Comparison of ENCODE assay signal across 13 mouse cellular contexts in the genomic region with DNA sequence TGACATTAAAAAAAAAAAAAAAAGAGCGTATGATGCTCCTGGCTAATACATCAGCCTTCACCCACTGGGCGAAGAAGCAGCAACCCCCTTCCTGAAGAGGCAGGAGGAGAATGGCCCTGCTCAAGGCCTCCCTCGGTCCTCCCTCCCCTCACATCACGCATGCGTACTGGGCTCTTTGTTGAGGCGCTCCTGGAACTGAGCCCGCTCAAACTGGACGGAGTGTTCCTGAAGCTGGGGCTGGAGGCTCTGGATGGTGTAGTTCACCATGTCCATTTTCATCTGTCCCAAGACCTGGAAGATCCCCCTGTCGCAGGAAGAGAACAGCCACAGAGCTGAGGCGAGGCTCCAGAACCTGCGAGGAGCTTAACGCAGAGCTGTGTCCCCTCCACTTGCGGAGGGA. TPM values are rescaled to one million over a fixed set of nuclear protein-coding genes. Genes with fewer than 3 reads are reported as not detected.
A peak's percentile ranks its signal among the peaks of the same experiment; 100 is the strongest.
DNase-seq lines count a peak whose midpoint lies in the region; ATAC-seq and TF ChIP-seq lines count a peak whose summit lies in the region.
"Had no signal": no experiment of that assay in that cellular context is flagged by ENCODE, and none has a peak within 500 bp of the region (broad histone marks: within the 10 kb centered on the region; RNA-seq: fewer than 3 reads in every experiment).

No protein-coding gene starts in this region.

- no peak for TF ChIP-seq EP300 in lung, postnatal 0 days (IDR thresholded peaks at IDR 0.05)

- no peak for TF ChIP-seq CTCF in lung, postnatal 0 days (IDR thresholded peaks at IDR 0.05)

- no peak overlapping the region for H3K4me3 ChIP-seq in forebrain, embryonic 14.5 days (ENCODE audit: low read depth, low read length)
- H3K4me3 ChIP-seq in forebrain, embryonic 12.5 days (replicated peaks): no peak overlapping the region
- H3K4me3 ChIP-seq in lung, postnatal 0 days (ENCODE audit: low read depth, low read length): no peak overlapping the region
- H3K4me3 ChIP-seq: heart, embryonic 15.5 days; hindbrain, embryonic 15.5 days; limb, embryonic 12.5 days had no signal

- no peak overlapping the region for H3K9ac ChIP-seq in forebrain, embryonic 14.5 days (ENCODE audit: low read length)
- H3K9ac ChIP-seq in forebrain, embryonic 12.5 days: no peak overlapping the region
- no peak overlapping the region for H3K9ac ChIP-seq in lung, postnatal 0 days (replicated peaks; ENCODE audit: low read depth)
- H3K9ac ChIP-seq: heart, embryonic 15.5 days; hindbrain, embryonic 15.5 days; limb, embryonic 12.5 days had no signal

- no peak overlapping the region for H3K27ac ChIP-seq in forebrain, embryonic 14.5 days (ENCODE audit: low read depth, low read length)
- H3K27ac ChIP-seq in forebrain, embryonic 12.5 days: no peak overlapping the region
- no peak overlapping the region for H3K27ac ChIP-seq in lung, postnatal 0 days (ENCODE audit: low read length)
- H3K27ac ChIP-seq: heart, embryonic 15.5 days; hindbrain, embryonic 15.5 days; limb, embryonic 12.5 days had no signal

- H3K4me1 ChIP-seq in forebrain, embryonic 14.5 days (ENCODE audit: control insufficient read depth, insufficient read depth, low read length): no peaks in the 10 kb centered on the region
- H3K4me1 ChIP-seq in forebrain, embryonic 12.5 days: no peaks in the 10 kb centered on the region
- no peaks in the 10 kb centered on the region for H3K4me1 ChIP-seq in lung, postnatal 0 days (ENCODE audit: insufficient read depth, low read depth, low read length)
- H3K4me1 ChIP-seq: hindbrain, embryonic 15.5 days had no signal

- DNase-seq in forebrain, embryonic 14.5 days (ENCODE audit: low spot score): peak; percentile 53
- peak; percentile 35 for DNase-seq in lung, postnatal 0 days (ENCODE audit: low spot score)
- DNase-seq in lung, postnatal 25 days (ENCODE audit: low spot score): no peak
- DNase-seq in adrenal gland, adult (ENCODE audit: inconsistent age in 2 of 2, low spot score in 1 of 2): peak; percentile 94 to 95
- peak; percentile 56 to 60 for DNase-seq in lung, postnatal 4 days
- DNase-seq in urinary bladder, adult 18-20 months (ENCODE audit: low spot score in 2 of 2): no peak
- DNase-seq: kidney, adult 9 months; layer of hippocampus, adult 9-11 months had no signal

- H3K36me3 ChIP-seq in forebrain, embryonic 14.5 days (ENCODE audit: control insufficient read depth, insufficient read depth, low read length): no peaks in the 10 kb centered on the region
- no peaks in the 10 kb centered on the region for H3K36me3 ChIP-seq in forebrain, embryonic 12.5 days (replicated peaks)
- H3K36me3 ChIP-seq in lung, postnatal 0 days (ENCODE audit: insufficient read depth, low read length): no peaks in the 10 kb centered on the region
- H3K36me3 ChIP-seq: heart, embryonic 15.5 days; hindbrain, embryonic 15.5 days; limb, embryonic 12.5 days had no signal

- ATAC-seq in forebrain, embryonic 14.5 days: no peak
- no peak for ATAC-seq in forebrain, embryonic 12.5 days (ENCODE audit: low FRiP score)
- ATAC-seq in lung, postnatal 0 days: peak; percentile 43; the same call in 1 of the 2 replicates
- no peak for ATAC-seq in frontal cortex, adult (ENCODE audit: low TSS enrichment)

- WGBS in forebrain, embryonic 14.5 days: 78% methylated on average over 13 of the region's 13 CpGs
- 81% methylated on average over 13 of the region's 13 CpGs for WGBS in forebrain, embryonic 12.5 days
- 74% methylated on average over 13 of the region's 13 CpGs for WGBS in lung, postnatal 0 days

- no peaks in the 10 kb centered on the region for H3K9me3 ChIP-seq in forebrain, embryonic 14.5 days (replicated peaks; ENCODE audit: control insufficient read depth, low read length)
- no peaks in the 10 kb centered on the region for H3K9me3 ChIP-seq in forebrain, embryonic 12.5 days
- no peaks in the 10 kb centered on the region for H3K9me3 ChIP-seq in lung, postnatal 0 days (ENCODE audit: low read length)
- H3K9me3 ChIP-seq: heart, embryonic 15.5 days; hindbrain, embryonic 15.5 days had no signal

- H3K27me3 ChIP-seq in forebrain, embryonic 14.5 days (replicated peaks; ENCODE audit: control insufficient read depth, insufficient read depth, low read length): no peaks in the 10 kb centered on the region
- H3K27me3 ChIP-seq in forebrain, embryonic 12.5 days: no peaks in the 10 kb centered on the region
- no peaks in the 10 kb centered on the region for H3K27me3 ChIP-seq in lung, postnatal 0 days (replicated peaks; ENCODE audit: insufficient read depth, low read length)
- H3K27me3 ChIP-seq: hindbrain, embryonic 15.5 days had no signal

- no peak overlapping the region for H3K4me2 ChIP-seq in forebrain, embryonic 14.5 days (ENCODE audit: low read length)
- no peak overlapping the region for H3K4me2 ChIP-seq in forebrain, embryonic 12.5 days
- no peak overlapping the region for H3K4me2 ChIP-seq in lung, postnatal 0 days (replicated peaks; ENCODE audit: low read depth, low read length)
- H3K4me2 ChIP-seq: heart, embryonic 15.5 days; hindbrain, embryonic 15.5 days; limb, embryonic 12.5 days had no signal

RNA-seq across cellular contexts. Expression of gene Tcp11, which starts 10.2 kb away (rescaled TPM):
- polyA plus RNA-seq in forebrain, embryonic 14.5 days (2014; fragmentation: Nextera tagmentation; extraction: Ambion mirVana): 1.6 TPM in 2 replicates
- 1.1 and 1.6 TPM in 2 replicates for polyA plus RNA-seq in forebrain, embryonic 12.5 days (2016; fragmentation: Nextera tagmentation; extraction: Ambion mirVana)
- polyA plus RNA-seq in lung, postnatal 0 days (2015; fragmentation: Nextera tagmentation; extraction: Ambion mirVana): 6.0 and 7.1 TPM in 2 replicates

Comparison
In these comparisons a context has a peak if more than half of its experiments do, and no peak if none do; other contexts are left out.
1. DNase-seq: peak in forebrain, embryonic 14.5 days (single experiment), lung, postnatal 0 days (single experiment), adrenal gland, adult (2 of 2) and lung, postnatal 4 days (2 of 2); none in lung, postnatal 25 days (single experiment) and urinary bladder, adult 18-20 months (0 of 2).